Mouse (Mus musculus) testis, adult 2 months (tissue): Measurements from ENCODE around the gene Cmip.

Source experiments
- CTCF ChIP-seq: fragments of 200-500 bp; IDR thresholded peaks from 2 replicates; pipeline ENCODE4 v1.5.1; 2012; ENCODE audit warnings: low read depth, mild to moderate bottlenecking, inconsistent platforms, low read length, moderate library complexity; ENCODE audit not compliant: control insufficient read depth, insufficient read depth, insufficient replicate concordance
- POLR2A ChIP-seq: fragments of 200-500 bp; IDR thresholded peaks from 2 replicates; pipeline ENCODE4 v1.6.1; 2012; ENCODE audit warnings: low read depth, mild to moderate bottlenecking, inconsistent platforms, low read length, moderate library complexity; ENCODE audit not compliant: control insufficient read depth

- TF ChIP-seq CTCF (no peak), POLR2A (no peak)
These were observed 3.5 kb downstream of the Cmip start for GRCm38 (mm10) chr8:117260234-117260929.
